Mouse (Mus musculus) left cerebral cortex, adult 11 months (tissue): ENCODE measurements around the gene 1700022I11Rik.

Source experiments
- DNase-seq: peaks from one replicate; pipeline ENCODE4 v3.0.0; 2022; ENCODE audit warnings: low spot score

Gene 1700022I11Rik

GRCm38 (mm10) chr4:43004951-43005350 is 35.5 kb downstream of the 1700022I11Rik start:
- DNase-seq = no peak

- no peak for DNase-seq
Measured at GRCm38 (mm10) chr4:43005765-43006164, 36.4 kb downstream of the 1700022I11Rik start.

GRCm38 (mm10) chr4:43010161-43011038 is 41.0 kb downstream of the 1700022I11Rik start, which contains the start of gene Fancg:
Fancg (minus strand) TSS chr4:43010506.
- peak; percentile 55 for DNase-seq

- DNase-seq = no peak
Measured at GRCm38 (mm10) chr4:43012091-43012490, 42.7 kb downstream of the 1700022I11Rik start.

GRCm38 (mm10) chr4:43018156-43018555 is 48.8 kb downstream of the 1700022I11Rik start:
- DNase-seq = no peak

- DNase-seq = no peak
Measured at GRCm38 (mm10) chr4:43019176-43019575, 49.8 kb downstream of the 1700022I11Rik start.

- no peak for DNase-seq
Measured at GRCm38 (mm10) chr4:43019641-43020465, 50.4 kb downstream of the 1700022I11Rik start.

- no peak for DNase-seq
Measured at GRCm38 (mm10) chr4:43020876-43021275, 51.5 kb downstream of the 1700022I11Rik start.

- DNase-seq = no peak
Measured at GRCm38 (mm10) chr4:43021341-43021740, 51.9 kb downstream of the 1700022I11Rik start.

GRCm38 (mm10) chr4:43024673-43025072 is 55.3 kb downstream of the 1700022I11Rik start:
- DNase-seq = no peak

GRCm38 (mm10) chr4:43025084-43025960 is 55.9 kb downstream of the 1700022I11Rik start, which contains the start of gene Pigo:
Pigo (minus strand) TSS chr4:43025819.
- DNase-seq = peak; percentile 87

- no peak for DNase-seq
Measured at GRCm38 (mm10) chr4:43029121-43029520, 59.7 kb downstream of the 1700022I11Rik start.

- no peak for DNase-seq
Measured at GRCm38 (mm10) chr4:43029749-43030148, 60.3 kb downstream of the 1700022I11Rik start.

GRCm38 (mm10) chr4:43030352-43030751 is 60.9 kb downstream of the 1700022I11Rik start:
- no peak for DNase-seq

- DNase-seq = no peak
Measured at GRCm38 (mm10) chr4:43030780-43031230, 61.4 kb downstream of the 1700022I11Rik start.

GRCm38 (mm10) chr4:43031237-43031995 is 62.0 kb downstream of the 1700022I11Rik start, which contains the start of gene Stoml2:
Stoml2 (minus strand) TSS chr4:43031710.
- DNase-seq = peak; percentile 89

GRCm38 (mm10) chr4:43032501-43032900 is 63.1 kb downstream of the 1700022I11Rik start:
- no peak for DNase-seq
